In genomic region chr11:107714368-107714767, GRCm38 (mm10) we compare ENCODE assay signal across 30 mouse cellular contexts. TPM values are rescaled to one million over a fixed set of nuclear protein-coding genes. Genes with fewer than 3 reads are reported as not detected.
DNase-seq lines count a peak whose midpoint lies in the region; ATAC-seq and TF ChIP-seq lines count a peak whose summit lies in the region.
"Had no signal": no experiment of that assay in that cellular context is flagged by ENCODE, and none has a peak within 500 bp of the region (broad histone marks: within the 10 kb centered on the region; RNA-seq: fewer than 3 reads in every experiment).

No protein-coding gene starts in this region.

- no peaks in the 10 kb centered on the region for H3K36me3 ChIP-seq in megakaryocyte, embryonic 14.5 days (replicated peaks; ENCODE audit: low read length)
- H3K36me3 ChIP-seq in myocyte (ENCODE audit: control insufficient read depth, insufficient read depth), result peaks cover 30% of the 10 kb centered on the region
- H3K36me3 ChIP-seq: embryonic facial prominence, embryonic 12.5 days; forebrain, embryonic 12.5 days; heart, embryonic 13.5 days; liver, embryonic 15.5 days; midbrain, embryonic 15.5 days had no signal

- H3K79me2 ChIP-seq in myocyte (ENCODE audit: control insufficient read depth, insufficient read depth), result peaks cover 32% of the 10 kb centered on the region

- peak overlapping the region; percentile 78 for H3K4me2 ChIP-seq in myocyte (ENCODE audit: low read depth)
- H3K4me2 ChIP-seq: embryonic facial prominence, embryonic 12.5 days; forebrain, embryonic 12.5 days; heart, embryonic 13.5 days; liver, embryonic 15.5 days; lung, embryonic 14.5 days; midbrain, embryonic 15.5 days had no signal

- H3K4me1 ChIP-seq in megakaryocyte, embryonic 14.5 days, result peaks cover 6% of the 10 kb centered on the region
- H3K4me1 ChIP-seq: embryonic facial prominence, embryonic 12.5 days; liver, embryonic 15.5 days; midbrain, embryonic 15.5 days had no signal

- no peak overlapping the region for H3ac ChIP-seq in myocyte (ENCODE audit: control insufficient read depth, insufficient read length)

- intact Hi-C loops in gastrocnemius, adult 2 months (cut with DNase I), result no loop called here

- no peak for ATAC-seq in megakaryocyte, adult 5-6 weeks (ENCODE audit: poor library complexity, severe bottlenecking)
- ATAC-seq: forebrain, postnatal 0 days; intestine, embryonic 16.5 days; midbrain, embryonic 15.5 days had no signal

- peaks cover 31% of the 10 kb centered on the region for H3K9me3 ChIP-seq in megakaryocyte, embryonic 14.5 days
- H3K9me3 ChIP-seq: embryonic facial prominence, embryonic 12.5 days; forebrain, embryonic 12.5 days; liver, embryonic 15.5 days; midbrain, embryonic 15.5 days had no signal

- TF ChIP-seq POLR2A in myocyte (IDR thresholded peaks at IDR 0.05; ENCODE audit: insufficient read length, low read depth), result peak; percentile 62

- H3K4me3 ChIP-seq in gastrocnemius, adult 2 months, result peak overlapping the region; percentile 77
- peak overlapping the region; percentile 20 for H3K4me3 ChIP-seq in megakaryocyte, embryonic 14.5 days (replicated peaks)
- peak overlapping the region; percentile 45 for H3K4me3 ChIP-seq in myocyte
- H3K4me3 ChIP-seq: embryonic facial prominence, embryonic 12.5 days; erythroblast, embryonic 14.5 days; forebrain, embryonic 12.5 days; heart, adult 2 months; heart, embryonic 13.5 days; liver, embryonic 15.5 days; midbrain, embryonic 15.5 days had no signal

- H3K27ac ChIP-seq in gastrocnemius, adult 2 months, result peak overlapping the region; percentile 93
- H3K27ac ChIP-seq: embryonic facial prominence, embryonic 12.5 days; forebrain, embryonic 12.5 days; heart, adult 2 months; heart, embryonic 13.5 days; liver, embryonic 15.5 days; midbrain, embryonic 15.5 days had no signal

- peaks cover 82% of the 10 kb centered on the region for H3K27me3 ChIP-seq in megakaryocyte, embryonic 14.5 days (replicated peaks)
- no peaks in the 10 kb centered on the region for H3K27me3 ChIP-seq in myocyte (ENCODE audit: control insufficient read depth, insufficient read depth, insufficient read length)
- H3K27me3 ChIP-seq: embryonic facial prominence, embryonic 12.5 days; forebrain, embryonic 12.5 days; heart, embryonic 13.5 days; liver, embryonic 15.5 days; midbrain, embryonic 15.5 days had no signal

- no peak for TF ChIP-seq CTCF in gastrocnemius, adult 2 months (IDR thresholded peaks at IDR 0.05)

- peak; percentile 84 for DNase-seq in gastrocnemius, adult 2 months
- DNase-seq in gastrocnemius, postnatal 10 days, result no peak
- peak; percentile 53 to 73 for DNase-seq in gastrocnemius, adult 8-10 months (ENCODE audit: low spot score in 2 of 2)
- DNase-seq in cerebellum, postnatal 25 days, result no peak
- no peak for DNase-seq in lung, postnatal 4 days
- DNase-seq: adrenal gland, postnatal 36 days; cerebellum, adult 2 months; cerebellum, postnatal 36 days; forebrain, postnatal 0 days; heart, adult 2 months; heart, postnatal 10 days; kidney, adult 8-10 months; kidney, postnatal 14 days; layer of hippocampus, adult 9-11 months; lung, embryonic 14.5 days; thymus, postnatal 4 days had no signal

TF ChIP-seq in myocyte, 11 proteins besides CTCF, POLR2A, EP300 and RAD21:
- no peak for TF ChIP-seq E2F4 (IDR thresholded peaks at IDR 0.05; ENCODE audit: insufficient read depth)
- TF ChIP-seq MYOG (IDR thresholded peaks at IDR 0.05; ENCODE audit: control insufficient read depth in 1 of 3, insufficient read depth in 1 of 3, insufficient read length in 2 of 3, low read depth in 2 of 3), result peak; percentile 35 to 91 (median 78)
- peak; percentile 56 for TF ChIP-seq TCF12 (IDR thresholded peaks at IDR 0.05; ENCODE audit: insufficient read depth, poor library complexity, severe bottlenecking)
- TF ChIP-seq POLR2AphosphoS2 (IDR thresholded peaks at IDR 0.05; ENCODE audit: insufficient read length, low read depth), result peak; percentile 52
- TF ChIP-seq SRF (IDR thresholded peaks at IDR 0.05; ENCODE audit: control insufficient read depth, insufficient read length, low read depth), result peak; percentile 66
- peak; percentile 0 for TF ChIP-seq TCF3 (IDR thresholded peaks at IDR 0.05; ENCODE audit: insufficient read length, low read depth)
- peak; percentile 69 for TF ChIP-seq MAX (IDR thresholded peaks at IDR 0.05; ENCODE audit: low read depth)
- TF ChIP-seq USF1 (IDR thresholded peaks at IDR 0.05; ENCODE audit: low read depth), result no peak
- TF ChIP-seq MYOD1 (IDR thresholded peaks at IDR 0.05; ENCODE audit: control insufficient read depth in 1 of 3, insufficient read length in 2 of 3, low read depth in 2 of 3), result peak; percentile 38 to 89 (median 89)

RNA-seq across cellular contexts. Expression of gene Cacng1, which starts 2.0 kb away (rescaled TPM):
- 100 to 1,000 TPM; 200 to 381 TPM for total RNA-seq in gastrocnemius, adult 2 months (2021)
- total RNA-seq in gastrocnemius, postnatal 10 days (2021), result 100 to 1,000 TPM; 457 to 476 TPM
- not detected in 2 replicates for polyA plus RNA-seq in megakaryocyte, embryonic 14.5 days (2012; ENCODE audit: insufficient read depth, low replicate concordance)
- not detected in 2 replicates for total RNA-seq in megakaryocyte, adult 5-6 weeks (2015)
- not detected in 2 replicates for total RNA-seq in megakaryocyte, adult 5-6 weeks (2017)
- total RNA-seq in gastrocnemius, adult 8-10 months (2022), result 100 to 1,000 TPM; 352 to 401 (median 391) TPM
- 603 TPM for polyA plus RNA-seq in myocyte (2012; fragmentation: generic; extraction: Trizol)
- total RNA-seq: heart, adult 2 months; heart, postnatal 10 days; hematopoietic stem cell, adult 5-6 weeks; liver, adult 2 months; megakaryocyte-erythroid progenitor cell, adult 5-6 weeks; neutrophil, adult 5-6 weeks had no signal
- polyA plus RNA-seq: erythroblast, embryonic 14.5 days; intestine, embryonic 16.5 days had no signal

Comparison
In these comparisons a context has a peak if more than half of its experiments do, and no peak if none do; other contexts are left out.
1. DNase-seq: peak in gastrocnemius, adult 2 months (single experiment) and gastrocnemius, adult 8-10 months (2 of 2); none in gastrocnemius, postnatal 10 days (single experiment), cerebellum, postnatal 25 days (0 of 2) and lung, postnatal 4 days (0 of 2).
2. H3K4me3 ChIP-seq: peak in every context shown above with its lines; median percentile 77 in gastrocnemius, adult 2 months; 45 in myocyte; 20 in megakaryocyte, embryonic 14.5 days.
3. RNA of gene Cacng1, which starts 2.0 kb away (total RNA-seq): 457 to 476 TPM in gastrocnemius, postnatal 10 days, 352 to 401 TPM in gastrocnemius, adult 8-10 months and 200 to 381 TPM in gastrocnemius, adult 2 months; not detected in megakaryocyte, adult 5-6 weeks; every median in the first group is over 100 times any median in the second.